Mouse (Mus musculus) thymus, adult 2 months (tissue): ENCODE data around the gene Tmem178b. TPM values are rescaled to one million over a fixed set of nuclear protein-coding genes. Genes with fewer than 3 reads are reported as not detected.

Experiments used
- DNase-seq: peaks from one replicate; pipeline ENCODE4 v3.0.0; 2021
- H3K27ac ChIP-seq: fragments of 200-500 bp; 2 replicates; pipeline ENCODE4 v1.5.1; 2012; ENCODE audit warnings: low read length, control low read depth; ENCODE audit not compliant: control insufficient read depth, insufficient read depth
- H3K27me3 ChIP-seq: fragments of 200-500 bp; 2 replicates; pipeline ENCODE4 v1.6.1; 2012; ENCODE audit warnings: mild to moderate bottlenecking, low read length, moderate library complexity, mixed read lengths; ENCODE audit not compliant: control insufficient read depth, insufficient read depth
- H3K36me3 ChIP-seq: fragments of 200-500 bp; 2 replicates; pipeline ENCODE4 v1.6.1; 2012; ENCODE audit warnings: mild to moderate bottlenecking, low read length, moderate library complexity; ENCODE audit not compliant: control insufficient read depth, insufficient read depth
- H3K4me1 ChIP-seq: fragments of 200-500 bp; replicated peaks from 2 replicates; pipeline ENCODE4 v1.6.1; 2012; ENCODE audit warnings: low read length; ENCODE audit not compliant: control insufficient read depth, insufficient read depth
- H3K4me3 ChIP-seq: fragments of 200-500 bp; 2 replicates; pipeline ENCODE4 v1.5.1; 2012; ENCODE audit warnings: mild to moderate bottlenecking, low read length, control low read depth, moderate library complexity; ENCODE audit not compliant: control insufficient read depth, insufficient read depth
- CTCF ChIP-seq: fragments of 200-500 bp; IDR thresholded peaks from 2 replicates; pipeline ENCODE4 v1.5.1; 2012; ENCODE audit warnings: mild to moderate bottlenecking, control low read depth, low read length, moderate library complexity, borderline replicate concordance; ENCODE audit not compliant: control insufficient read depth, poor library complexity, insufficient read depth; ENCODE audit errors: extremely low read depth
- POLR2A ChIP-seq: fragments of 200-500 bp; IDR thresholded peaks from 2 replicates; pipeline ENCODE4 v1.6.1; 2012; ENCODE audit warnings: mild to moderate bottlenecking, low read length, control low read depth, moderate library complexity; ENCODE audit not compliant: control insufficient read depth, poor library complexity, insufficient read depth; ENCODE audit errors: extremely low read depth
- WGBS: fragments of 180-500 bp; shearing (Covaris S2); methylation state at CpG from one replicate; pipeline ENCODE4 v1.1.7; 2018; 5-methylcytosine and 5-hydroxymethylcytosine counted together
- polyA plus RNA-seq: library from polyadenylated mRNA; depleted of rRNA; stranded (reverse); fragments of >200 nt; gene quantifications from 2 replicates; pipeline ENCODE4 v1.2.3, GENCODE M21; 2012

Tmem178b gene
- polyA plus RNA-seq, 1 experiment: 0.13 TPM

DNA sequence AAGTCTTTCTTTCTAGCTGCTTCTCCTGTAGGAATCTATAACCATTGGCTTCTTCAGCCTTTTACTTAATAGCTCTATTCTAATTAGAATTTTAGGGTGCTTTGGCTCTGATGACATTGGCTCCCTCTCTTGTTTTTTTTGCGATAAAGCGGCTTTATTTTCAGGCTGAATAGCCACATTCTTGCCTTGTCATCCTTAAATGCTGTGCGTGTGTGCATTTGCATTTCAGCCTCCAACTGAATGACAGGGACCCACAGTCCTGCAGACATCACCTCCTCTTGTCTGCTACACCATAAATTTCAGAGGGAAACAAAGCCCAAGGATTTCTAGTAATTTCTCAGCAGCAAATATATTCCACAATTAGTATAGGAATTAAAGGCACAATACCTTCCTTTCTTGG, 23.4 kb downstream of the Tmem178b start:
- Histone ChIP-seq H3K27ac (no peak overlapping the region), H3K4me1 (no peaks in the 10 kb centered on the region), H3K27me3 (no peaks in the 10 kb centered on the region), H3K4me3 (no peak overlapping the region), H3K36me3 (no peaks in the 10 kb centered on the region)
- no peak for TF ChIP-seq CTCF
- TF ChIP-seq POLR2A: no peak
- DNase-seq: no peak
- WGBS: 86% methylated on average over 3 of the region's 3 CpGs

DNA sequence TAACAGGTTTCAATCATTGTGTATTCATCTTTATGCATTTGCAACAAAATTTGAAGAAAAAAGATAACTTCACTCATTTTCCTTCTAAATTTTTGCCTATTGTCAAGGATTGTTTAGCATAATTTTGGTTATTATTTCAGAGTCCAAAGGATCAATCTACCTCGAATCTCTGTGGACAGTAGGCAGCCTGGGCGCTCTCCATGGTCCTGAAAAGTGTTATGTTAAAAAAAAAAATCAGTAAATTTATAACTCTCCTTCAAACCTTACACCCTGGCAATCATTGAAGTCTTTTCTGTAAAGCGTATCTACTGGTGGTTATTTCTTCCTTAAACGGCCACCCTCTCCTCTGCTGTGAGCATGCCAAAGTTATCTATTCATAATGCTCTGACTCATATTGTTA, 26.2 kb downstream of the Tmem178b start:
- 43% methylated on average over 4 of the region's 4 CpGs for WGBS
- TF ChIP-seq POLR2A (no peak), CTCF (no peak)
- H3K4me3 ChIP-seq: no peak overlapping the region
- H3K27ac ChIP-seq: no peak overlapping the region
- H3K27me3 ChIP-seq: no peaks in the 10 kb centered on the region
- no peak for DNase-seq
- H3K4me1 ChIP-seq: no peaks in the 10 kb centered on the region
- H3K36me3 ChIP-seq: no peaks in the 10 kb centered on the region

DNA sequence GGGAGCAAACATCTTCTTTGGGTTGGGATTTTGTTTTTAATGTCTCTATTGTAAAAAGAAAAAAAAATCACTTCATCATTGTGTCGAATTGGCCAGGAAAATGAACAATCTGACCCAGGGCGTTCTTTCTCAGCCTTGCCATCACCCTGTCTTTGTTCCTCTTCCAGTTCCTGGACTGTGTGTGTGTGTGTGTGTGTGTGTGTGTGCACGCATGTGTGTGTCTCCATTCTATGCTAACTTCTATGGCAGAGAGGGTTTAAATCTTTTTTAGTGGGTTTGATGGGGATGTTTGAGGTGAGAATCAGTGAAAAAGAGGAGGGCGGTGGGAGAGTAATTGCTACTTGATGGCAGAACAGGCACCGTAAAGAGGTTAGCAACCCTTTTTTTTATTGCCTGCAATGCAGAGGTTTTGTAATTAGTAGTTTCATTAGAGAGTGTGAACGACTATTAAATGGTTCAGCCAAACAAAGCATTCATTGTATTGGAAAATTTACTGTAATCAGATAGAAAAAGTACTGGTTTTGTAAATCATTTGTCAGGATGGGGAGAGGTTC, 30.2 kb downstream of the Tmem178b start:
- H3K27ac ChIP-seq: no peak overlapping the region
- TF ChIP-seq POLR2A (no peak), CTCF (no peak)
- no peak overlapping the region for H3K4me3 ChIP-seq
- no peaks in the 10 kb centered on the region for H3K36me3 ChIP-seq
- H3K27me3 ChIP-seq: no peaks in the 10 kb centered on the region
- DNase-seq: no peak
- WGBS: 64% methylated on average over 6 of the region's 6 CpGs
- no peaks in the 10 kb centered on the region for H3K4me1 ChIP-seq

DNA sequence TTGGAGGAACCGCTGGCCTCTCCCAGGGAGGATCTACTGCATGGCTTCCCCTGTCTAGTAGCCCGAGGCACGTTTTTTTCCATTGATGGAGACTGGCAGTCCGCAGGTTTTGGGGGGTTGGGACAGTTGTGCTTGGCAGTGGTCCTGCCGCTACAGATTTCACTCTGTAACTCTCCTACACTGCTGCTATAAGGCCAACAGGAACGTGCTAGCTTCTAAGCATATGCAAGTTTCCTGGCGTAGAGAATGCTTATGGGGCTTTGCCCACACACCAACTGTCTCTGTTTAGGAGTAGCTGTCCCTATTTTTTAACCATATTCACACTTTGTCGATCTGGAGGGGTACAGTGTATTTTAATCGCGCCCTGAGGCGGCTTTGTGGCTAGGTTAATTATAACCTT, 30.8 kb downstream of the Tmem178b start:
- H3K4me3 ChIP-seq: no peak overlapping the region
- TF ChIP-seq POLR2A (no peak), CTCF (no peak)
- H3K4me1 ChIP-seq: no peaks in the 10 kb centered on the region
- no peaks in the 10 kb centered on the region for H3K36me3 ChIP-seq
- H3K27me3 ChIP-seq: no peaks in the 10 kb centered on the region
- 71% methylated on average over 11 of the region's 11 CpGs for WGBS
- no peak overlapping the region for H3K27ac ChIP-seq
- no peak for DNase-seq

DNA sequence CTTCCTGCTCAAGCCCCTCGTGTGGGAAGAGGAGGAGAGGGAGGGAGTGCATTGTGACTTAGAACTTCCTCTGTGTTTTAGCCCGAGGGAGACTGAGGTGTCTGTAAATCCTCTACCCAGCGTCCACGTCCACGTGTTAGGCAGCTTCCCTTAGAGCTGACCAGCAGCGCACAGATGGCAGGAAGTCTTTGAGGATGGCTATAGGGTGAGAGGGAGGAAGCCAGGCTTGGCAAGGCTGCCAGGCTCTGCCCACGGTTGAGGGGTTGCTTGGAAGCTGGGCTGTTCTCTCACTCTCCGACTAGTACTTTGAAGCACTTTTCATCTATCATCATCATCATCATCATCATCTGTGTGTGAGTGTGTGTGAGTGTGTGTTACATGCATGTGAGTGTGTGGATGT, 41.9 kb downstream of the Tmem178b start:
- 7% methylated on average over 8 of the region's 8 CpGs for WGBS
- no peak for DNase-seq
- Histone ChIP-seq H3K27me3 (no peaks in the 10 kb centered on the region), H3K4me3 (no peak overlapping the region), H3K4me1 (no peaks in the 10 kb centered on the region), H3K36me3 (no peaks in the 10 kb centered on the region), H3K27ac (no peak overlapping the region)
- TF ChIP-seq CTCF (no peak), POLR2A (no peak)

DNA sequence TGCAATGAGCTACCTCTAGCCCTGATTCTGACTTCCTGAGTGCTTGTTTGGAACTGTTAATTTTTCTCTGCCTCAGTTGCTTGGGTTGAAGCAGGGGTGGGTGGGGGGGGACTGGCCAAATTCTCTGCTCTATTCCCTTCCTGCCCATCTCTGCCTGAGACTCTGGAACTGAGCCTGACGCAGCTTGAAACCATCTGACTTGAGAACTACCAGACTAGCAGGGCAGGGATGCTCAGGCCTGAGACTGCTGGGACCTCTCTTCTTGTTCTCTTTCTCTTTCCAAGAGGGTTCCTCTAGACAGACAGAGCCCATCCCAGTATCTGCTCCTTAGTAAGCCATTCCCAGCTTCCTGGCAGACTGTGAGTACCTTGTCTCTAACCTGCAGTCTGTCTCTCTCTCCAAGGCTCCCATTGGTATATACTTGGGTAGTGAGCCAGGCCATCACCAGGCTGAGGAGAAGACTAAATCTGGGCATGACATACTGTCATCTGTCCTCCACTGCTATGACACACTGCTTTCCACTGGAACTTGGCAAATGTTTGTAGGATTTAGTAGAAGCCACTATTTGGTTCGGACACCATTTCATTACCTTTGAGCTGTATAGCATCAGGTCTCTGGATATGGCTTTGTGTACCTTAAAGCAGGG, 42.7 kb downstream of the Tmem178b start:
- H3K36me3 ChIP-seq: no peaks in the 10 kb centered on the region
- H3K27me3 ChIP-seq: no peaks in the 10 kb centered on the region
- 83% methylated on average over 2 of the region's 2 CpGs for WGBS
- no peak for DNase-seq
- no peak overlapping the region for H3K4me3 ChIP-seq
- H3K4me1 ChIP-seq: no peaks in the 10 kb centered on the region
- TF ChIP-seq CTCF: no peak
- TF ChIP-seq POLR2A: no peak
- H3K27ac ChIP-seq: no peak overlapping the region

DNA sequence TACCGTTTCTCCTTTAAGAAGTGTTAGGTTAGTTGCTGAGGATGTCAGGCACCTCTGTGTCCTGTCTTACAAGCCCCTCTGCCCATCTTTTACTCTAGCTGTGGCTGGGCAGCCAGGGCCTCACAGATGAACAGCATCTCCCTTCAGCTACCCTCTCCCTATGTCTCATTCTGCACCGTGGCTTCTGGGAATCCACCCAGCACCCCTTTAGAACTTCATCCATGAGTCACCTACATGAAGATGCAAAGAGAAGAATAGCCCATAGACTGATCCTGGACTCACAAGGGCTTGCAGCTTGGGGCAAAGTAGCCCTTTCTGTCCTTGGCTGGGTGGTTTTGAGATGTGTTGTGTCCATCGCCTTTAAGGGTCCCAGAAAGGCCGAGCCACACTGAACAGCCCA, 43.4 kb downstream of the Tmem178b start:
- Histone ChIP-seq H3K36me3 (no peaks in the 10 kb centered on the region), H3K27ac (no peak overlapping the region), H3K27me3 (no peaks in the 10 kb centered on the region), H3K4me3 (no peak overlapping the region), H3K4me1 (no peaks in the 10 kb centered on the region)
- TF ChIP-seq POLR2A (no peak), CTCF (no peak)
- DNase-seq: no peak
- 93% methylated on average over 4 of the region's 4 CpGs for WGBS
